Mouse (Mus musculus): Measurements from ENCODE around the gene Rfc2. TPM values are rescaled to one million over a fixed set of nuclear protein-coding genes. Genes with fewer than 3 reads are reported as not detected.

Gene Rfc2
- polyA plus RNA-seq, 1 experiment: 133 TPM

- 94% methylated on average over 9 of the region's 9 CpGs for WGBS
- no peaks in the 10 kb centered on the region for H3K4me1 ChIP-seq (replicated peaks; ENCODE audit: control insufficient read depth, insufficient read depth, low read length)
- no peak for DNase-seq
These were observed 11.9 kb downstream of the Rfc2 start for GRCm38 (mm10) chr5:134593093-134593492.

GRCm38 (mm10) chr5:134597711-134598110, 16.5 kb downstream of the Rfc2 start:
- Histone ChIP-seq H3K27me3 (ENCODE audit: control insufficient read depth, insufficient read depth, low read length) (no peaks in the 10 kb centered on the region), H3K27ac (ENCODE audit: control insufficient read depth, insufficient read depth, low read length) (no peak overlapping the region), H3K36me3 (ENCODE audit: control insufficient read depth, insufficient read depth, low read length) (peaks cover 35% of the 10 kb centered on the region), H3K4me3 (ENCODE audit: control insufficient read depth, insufficient read depth, low read length) (no peak overlapping the region), H3K4me1 (replicated peaks; ENCODE audit: control insufficient read depth, insufficient read depth, low read length) (no peaks in the 10 kb centered on the region)
- no peak for TF ChIP-seq POLR2A (IDR thresholded peaks at IDR 0.05; ENCODE audit: control insufficient read depth, extremely low read depth, insufficient read depth, low read length, poor library complexity)
- TF ChIP-seq CTCF (IDR thresholded peaks at IDR 0.05; ENCODE audit: borderline replicate concordance, control insufficient read depth, extremely low read depth, insufficient read depth, low read length, poor library complexity): no peak
- 98% methylated on average over 10 of the region's 10 CpGs for WGBS
- no peak for DNase-seq

More at GRCm38 (mm10) chr5:134593093-134593492, 11.9 kb downstream of the Rfc2 start:
- no peaks in the 10 kb centered on the region for H3K27me3 ChIP-seq (ENCODE audit: control insufficient read depth, insufficient read depth, low read length)
- no peak overlapping the region for H3K27ac ChIP-seq (ENCODE audit: control insufficient read depth, insufficient read depth, low read length)
- no peak overlapping the region for H3K4me3 ChIP-seq (ENCODE audit: control insufficient read depth, insufficient read depth, low read length)
- H3K36me3 ChIP-seq (ENCODE audit: control insufficient read depth, insufficient read depth, low read length): peaks cover 46% of the 10 kb centered on the region
- TF ChIP-seq POLR2A (IDR thresholded peaks at IDR 0.05; ENCODE audit: control insufficient read depth, extremely low read depth, insufficient read depth, low read length, poor library complexity) (no peak), CTCF (IDR thresholded peaks at IDR 0.05; ENCODE audit: borderline replicate concordance, control insufficient read depth, extremely low read depth, insufficient read depth, low read length, poor library complexity) (no peak)

GRCm38 (mm10) chr5:134604376-134604775, 23.2 kb downstream of the Rfc2 start:
- Histone ChIP-seq H3K36me3 (ENCODE audit: control insufficient read depth, insufficient read depth, low read length) (no peaks in the 10 kb centered on the region), H3K27ac (ENCODE audit: control insufficient read depth, insufficient read depth, low read length) (no peak overlapping the region), H3K4me1 (replicated peaks; ENCODE audit: control insufficient read depth, insufficient read depth, low read length) (peaks cover 14% of the 10 kb centered on the region), H3K4me3 (ENCODE audit: control insufficient read depth, insufficient read depth, low read length) (no peak overlapping the region), H3K27me3 (ENCODE audit: control insufficient read depth, insufficient read depth, low read length) (no peaks in the 10 kb centered on the region)
- no peak for DNase-seq
- WGBS: 96% methylated on average over 11 of the region's 11 CpGs
- TF ChIP-seq CTCF (IDR thresholded peaks at IDR 0.05; ENCODE audit: borderline replicate concordance, control insufficient read depth, extremely low read depth, insufficient read depth, low read length, poor library complexity) (no peak), POLR2A (IDR thresholded peaks at IDR 0.05; ENCODE audit: control insufficient read depth, extremely low read depth, insufficient read depth, low read length, poor library complexity) (no peak)

- peak; percentile 20 for DNase-seq
- Histone ChIP-seq H3K27ac (ENCODE audit: control insufficient read depth, insufficient read depth, low read length) (no peak overlapping the region), H3K4me3 (ENCODE audit: control insufficient read depth, insufficient read depth, low read length) (no peak overlapping the region), H3K4me1 (replicated peaks; ENCODE audit: control insufficient read depth, insufficient read depth, low read length) (peaks cover 14% of the 10 kb centered on the region), H3K36me3 (ENCODE audit: control insufficient read depth, insufficient read depth, low read length) (no peaks in the 10 kb centered on the region), H3K27me3 (ENCODE audit: control insufficient read depth, insufficient read depth, low read length) (no peaks in the 10 kb centered on the region)
- TF ChIP-seq CTCF (IDR thresholded peaks at IDR 0.05; ENCODE audit: borderline replicate concordance, control insufficient read depth, extremely low read depth, insufficient read depth, low read length, poor library complexity) (0 out of 2 replicates have a peak, but pooled peaks have one; percentile 15), POLR2A (IDR thresholded peaks at IDR 0.05; ENCODE audit: control insufficient read depth, extremely low read depth, insufficient read depth, low read length, poor library complexity) (no peak)
These were observed 25.1 kb downstream of the Rfc2 start for GRCm38 (mm10) chr5:134606314-134606713.

GRCm38 (mm10) chr5:134607121-134607520, 26.0 kb downstream of the Rfc2 start:
- no peak for DNase-seq
- 11% methylated on average over 5 of the region's 5 CpGs for WGBS
- Histone ChIP-seq H3K36me3 (ENCODE audit: control insufficient read depth, insufficient read depth, low read length) (no peaks in the 10 kb centered on the region), H3K27ac (ENCODE audit: control insufficient read depth, insufficient read depth, low read length) (no peak overlapping the region), H3K4me3 (ENCODE audit: control insufficient read depth, insufficient read depth, low read length) (no peak overlapping the region), H3K27me3 (ENCODE audit: control insufficient read depth, insufficient read depth, low read length) (no peaks in the 10 kb centered on the region), H3K4me1 (replicated peaks; ENCODE audit: control insufficient read depth, insufficient read depth, low read length) (peaks cover 17% of the 10 kb centered on the region)
- TF ChIP-seq POLR2A (IDR thresholded peaks at IDR 0.05; ENCODE audit: control insufficient read depth, extremely low read depth, insufficient read depth, low read length, poor library complexity) (no peak), CTCF (IDR thresholded peaks at IDR 0.05; ENCODE audit: borderline replicate concordance, control insufficient read depth, extremely low read depth, insufficient read depth, low read length, poor library complexity) (no peak)

- Histone ChIP-seq H3K27ac (ENCODE audit: control insufficient read depth, insufficient read depth, low read length) (no peak overlapping the region; the same call in 1 of the 2 replicates), H3K36me3 (ENCODE audit: control insufficient read depth, insufficient read depth, low read length) (no peaks in the 10 kb centered on the region), H3K27me3 (ENCODE audit: control insufficient read depth, insufficient read depth, low read length) (no peaks in the 10 kb centered on the region), H3K4me1 (replicated peaks; ENCODE audit: control insufficient read depth, insufficient read depth, low read length) (peaks cover 17% of the 10 kb centered on the region), H3K4me3 (ENCODE audit: control insufficient read depth, insufficient read depth, low read length) (no peak overlapping the region)
- WGBS: 78% methylated on average over 12 of the region's 12 CpGs
- DNase-seq: no peak
- TF ChIP-seq CTCF (IDR thresholded peaks at IDR 0.05; ENCODE audit: borderline replicate concordance, control insufficient read depth, extremely low read depth, insufficient read depth, low read length, poor library complexity): no peak
- TF ChIP-seq POLR2A (IDR thresholded peaks at IDR 0.05; ENCODE audit: control insufficient read depth, extremely low read depth, insufficient read depth, low read length, poor library complexity): no peak
These were observed 28.9 kb downstream of the Rfc2 start for GRCm38 (mm10) chr5:134609916-134610643.
